Mouse (Mus musculus) myocyte (in vitro differentiated cells): ENCODE measurements at regions not wholly inside any gene's neighbourhood (a gene's known extent, or its start where the extent isn't known, plus 50 kb on each side); places are given as distances from the start of the nearest gene placed in this dataset.

Experiments used
- MYOG ChIP-seq, 3 experiments: IDR thresholded peaks; one replicate each; pipeline ENCODE4 v1.6.1; 2011; ENCODE audit warnings: control low read depth in 2 of 3, low read depth in 2 of 3, mild to moderate bottlenecking in 2 of 3; ENCODE audit not compliant: insufficient read length in 2 of 3, control insufficient read depth in 1 of 3, insufficient read depth in 1 of 3
- POLR2A ChIP-seq: IDR thresholded peaks from one replicate; pipeline ENCODE4 v1.6.1; 2011; ENCODE audit warnings: low read depth, mild to moderate bottlenecking, control low read depth, moderate library complexity; ENCODE audit not compliant: insufficient read length

GRCm38 (mm10) chrX:142576127-142576526, 105.1 kb upstream of the Tmem164 start:
- TF ChIP-seq MYOG (IDR thresholded peaks at IDR 0.05; ENCODE audit: control insufficient read depth in 1 of 3, insufficient read depth in 1 of 3, insufficient read length in 2 of 3, low read depth in 2 of 3) (no peak), POLR2A (no peak)
